Mouse (Mus musculus): Measurements from ENCODE around the gene Srbd1.

DNA sequence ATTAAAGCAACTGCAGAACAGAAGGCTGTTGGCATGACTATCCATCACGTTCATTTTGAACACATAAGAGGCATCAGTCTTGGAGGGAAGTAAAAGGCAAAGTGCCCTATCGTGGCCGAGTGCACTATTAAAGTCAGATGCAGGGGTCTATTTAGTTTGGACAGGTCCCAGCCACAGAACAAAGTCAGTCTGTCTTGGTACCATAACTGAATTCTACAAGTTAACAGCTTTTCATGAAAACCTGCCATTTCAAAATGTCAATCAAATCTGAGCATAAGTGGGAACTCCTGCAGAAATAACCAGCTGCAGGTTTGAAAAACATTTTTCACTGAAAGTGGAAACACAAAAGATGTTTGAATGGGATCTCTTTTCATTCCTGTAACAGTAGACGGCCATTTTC lies 115.0 kb downstream of the Srbd1 start:
- no peak for TF ChIP-seq CTCF (IDR thresholded peaks at IDR 0.05; ENCODE audit: insufficient read depth, low read depth, low read length)
- no peak for TF ChIP-seq POLR2A (IDR thresholded peaks at IDR 0.05; ENCODE audit: insufficient read depth, low read depth, low read length)
